Mouse (Mus musculus) lung, postnatal 25 days (tissue): Measurements from ENCODE around the gene Tmem199.
A peak's percentile ranks its signal among the peaks of the same experiment; 100 is the strongest.
"Not testable (repeated sequence)": the region's sequence is repeated elsewhere in the genome, so short reads cannot be mapped to it uniquely, and the experiment has no call there.

Experiments
- DNase-seq: peaks from one replicate; pipeline ENCODE4 v3.0.0; 2022; ENCODE audit warnings: low spot score

Tmem199 gene

GRCm38 (mm10) chr11:78512025-78512957 lies at the start of gene Tmem199, which contains the start of gene Poldip2:
Gene Tmem199 (minus strand): TSS chr11:78512172.
Gene Poldip2 (plus strand): TSS chr11:78512193.
- peak; percentile 92 for DNase-seq

DNA sequence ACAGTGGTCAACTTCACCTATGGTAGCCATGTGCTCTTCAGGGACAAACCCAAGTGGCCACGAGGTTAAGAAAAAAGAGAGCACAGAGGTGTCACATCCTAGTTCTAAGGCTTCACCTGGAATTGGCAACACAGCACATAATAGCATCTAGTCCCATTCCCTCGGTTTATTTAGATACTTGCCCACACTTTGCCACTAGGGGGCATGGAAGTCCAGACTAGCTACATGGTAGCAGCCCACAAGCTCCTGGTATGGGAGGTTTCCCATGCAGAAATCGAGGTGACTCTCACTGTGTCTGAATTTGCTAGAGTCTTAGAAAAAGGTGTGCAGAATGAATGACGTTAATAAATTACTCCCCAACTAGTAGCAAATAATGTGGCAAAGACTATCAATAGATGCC lies 48.5 kb upstream of the Tmem199 start:
- DNase-seq = peak; percentile 84

GRCm38 (mm10) chr11:78557241-78557640 lies 45.3 kb upstream of the Tmem199 start:
- no peak for DNase-seq

GRCm38 (mm10) chr11:78556070-78556469 lies 44.1 kb upstream of the Tmem199 start:
- no peak for DNase-seq

GRCm38 (mm10) chr11:78555623-78556022 lies 43.7 kb upstream of the Tmem199 start:
- no peak for DNase-seq

DNA sequence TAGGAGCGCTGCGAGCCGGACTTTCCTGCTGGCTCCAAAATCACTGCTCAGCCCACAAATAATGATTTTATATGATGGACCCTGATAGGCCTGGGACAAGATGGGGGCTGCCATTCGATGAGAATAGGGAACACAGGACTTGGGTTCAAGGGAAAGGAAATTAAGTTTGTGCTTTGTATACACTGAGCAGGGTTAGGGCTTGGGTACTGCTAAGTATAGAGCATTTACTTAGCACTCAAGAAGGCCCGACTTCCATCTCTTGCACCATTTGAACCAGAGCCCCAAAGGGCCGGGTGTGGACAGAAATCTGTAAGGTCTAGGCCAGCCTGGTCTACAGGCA lies 39.1 kb upstream of the Tmem199 start:
- DNase-seq = no peak

- peak; percentile 97 for DNase-seq
Measured at GRCm38 (mm10) chr11:78550168-78551058, 38.4 kb upstream of the Tmem199 start, which contains the start of gene Tmem97. Gene Tmem97 (minus strand): TSS chr11:78550777.

- DNase-seq = no peak
Measured at GRCm38 (mm10) chr11:78549491-78549987, 37.6 kb upstream of the Tmem199 start.

GRCm38 (mm10) chr11:78547718-78548460 lies 35.9 kb upstream of the Tmem199 start:
- no peak for DNase-seq

DNA sequence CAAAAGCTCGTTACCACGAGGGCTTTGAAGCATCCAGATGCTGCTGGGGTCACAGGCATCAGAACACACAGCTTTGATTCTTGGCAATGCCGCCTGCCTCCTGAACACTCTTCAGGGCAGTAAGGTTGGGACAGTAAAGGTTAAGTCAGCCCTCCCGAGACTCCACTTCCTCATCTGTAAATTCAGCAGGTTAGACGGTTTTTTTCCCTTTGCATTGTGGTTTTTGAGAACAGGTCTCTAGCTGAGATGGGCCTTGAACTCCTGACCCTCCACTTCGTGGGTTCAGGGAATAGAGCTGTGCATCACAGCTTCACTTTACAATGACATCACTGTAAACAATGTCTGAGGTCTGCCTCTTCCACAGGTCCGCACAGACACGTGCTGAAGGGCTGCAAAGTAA lies 33.2 kb upstream of the Tmem199 start:
- DNase-seq = no peak

- DNase-seq = no peak
Measured at GRCm38 (mm10) chr11:78544449-78545111, 32.6 kb upstream of the Tmem199 start.

- DNase-seq = peak; percentile 60
Measured at GRCm38 (mm10) chr11:78540358-78540757, 28.4 kb upstream of the Tmem199 start.

DNA sequence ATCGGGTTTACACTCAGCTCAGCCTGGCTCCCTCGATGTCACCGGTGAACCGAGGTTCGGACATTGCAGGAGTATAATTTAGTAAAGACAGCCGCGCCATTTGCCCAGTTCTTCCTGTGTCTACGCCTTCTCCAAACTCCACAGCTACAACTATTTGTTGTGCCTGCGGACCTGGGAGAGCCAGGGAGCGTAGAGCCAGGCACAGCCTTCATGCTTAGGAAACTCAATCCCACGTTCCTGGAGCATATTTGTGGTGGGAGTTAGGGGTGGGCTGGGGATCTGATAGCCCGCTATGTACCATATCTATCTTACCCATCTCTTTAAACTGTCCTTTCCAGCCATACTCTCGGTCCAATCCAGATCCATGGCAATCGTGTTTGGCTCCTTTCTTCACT lies 24.7 kb upstream of the Tmem199 start:
- DNase-seq = no peak

DNA sequence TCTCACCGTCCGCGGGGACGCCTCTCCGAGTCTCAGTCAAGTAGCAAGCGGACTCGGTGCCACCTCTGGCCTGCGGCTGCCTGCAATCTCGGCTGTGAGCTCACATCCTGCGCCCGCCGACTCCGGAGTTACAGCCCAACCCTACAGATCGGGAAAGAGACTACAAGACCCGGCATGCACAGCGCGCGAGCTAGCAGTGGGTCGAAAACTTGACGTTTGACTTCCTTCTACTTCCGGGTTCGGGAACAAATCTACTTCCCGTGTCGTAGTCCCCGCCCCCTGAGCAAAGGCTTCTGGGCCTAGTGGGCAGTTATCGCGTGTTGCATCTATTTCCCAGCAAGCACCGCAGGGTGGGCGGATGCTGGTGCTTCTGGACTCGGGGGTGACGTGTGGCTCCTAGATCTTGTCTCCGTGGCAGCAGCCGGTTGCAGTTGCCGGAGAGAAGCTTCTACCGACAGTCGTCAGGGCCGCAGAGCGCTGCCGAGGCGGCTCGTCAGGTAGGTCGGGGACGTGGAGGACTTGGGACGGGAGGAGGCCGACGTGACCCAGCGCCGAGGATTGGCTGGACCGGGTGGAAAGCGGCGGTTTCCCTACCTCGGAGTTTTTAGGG lies 24.2 kb upstream of the Tmem199 start, which contains the start of the genes Tnfaip1 and Ift20:
Gene Tnfaip1 (minus strand): TSS at position 253 of the 610 bp plus-strand sequence.
Gene Ift20 (plus strand): TSS at position 282 of the 610 bp plus-strand sequence.
- DNase-seq = peak; percentile 100

DNA sequence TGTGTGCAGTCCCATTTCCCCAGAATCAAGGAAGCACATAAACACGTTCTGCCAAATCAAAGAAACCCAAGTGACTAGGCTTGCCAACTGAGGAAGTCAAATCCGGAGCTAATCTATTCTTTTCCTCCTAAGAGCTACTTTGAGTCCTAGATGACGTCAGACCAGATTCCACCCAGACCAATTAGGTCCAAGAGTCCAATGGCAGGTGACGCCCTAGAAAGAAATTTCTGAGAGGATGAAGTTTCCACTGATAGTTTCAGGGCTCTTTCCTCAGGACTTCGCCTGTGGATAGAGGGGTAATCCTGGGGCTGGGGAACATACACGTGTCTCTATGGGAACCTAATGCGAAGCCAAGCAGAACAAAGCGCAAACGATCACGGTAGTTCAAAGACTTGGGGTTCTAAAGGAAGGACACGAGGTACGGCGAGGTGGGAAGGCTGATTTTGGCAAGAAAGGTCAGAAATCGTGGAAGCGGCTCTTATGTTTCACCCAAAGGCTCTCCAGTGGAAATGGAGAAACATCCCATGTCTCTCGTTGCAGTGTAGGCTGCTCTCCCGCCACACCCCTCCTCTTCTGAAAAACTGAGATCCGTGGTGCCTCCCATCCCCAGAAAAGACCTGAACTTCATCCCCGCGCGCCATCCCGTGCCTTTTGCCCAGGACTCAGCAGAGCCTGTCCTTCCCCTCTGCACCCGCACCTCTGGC lies 23.6 kb upstream of the Tmem199 start:
- peak; percentile 84 for DNase-seq

- DNase-seq = no peak
Measured at GRCm38 (mm10) chr11:78534516-78534915, 22.5 kb upstream of the Tmem199 start.

DNA sequence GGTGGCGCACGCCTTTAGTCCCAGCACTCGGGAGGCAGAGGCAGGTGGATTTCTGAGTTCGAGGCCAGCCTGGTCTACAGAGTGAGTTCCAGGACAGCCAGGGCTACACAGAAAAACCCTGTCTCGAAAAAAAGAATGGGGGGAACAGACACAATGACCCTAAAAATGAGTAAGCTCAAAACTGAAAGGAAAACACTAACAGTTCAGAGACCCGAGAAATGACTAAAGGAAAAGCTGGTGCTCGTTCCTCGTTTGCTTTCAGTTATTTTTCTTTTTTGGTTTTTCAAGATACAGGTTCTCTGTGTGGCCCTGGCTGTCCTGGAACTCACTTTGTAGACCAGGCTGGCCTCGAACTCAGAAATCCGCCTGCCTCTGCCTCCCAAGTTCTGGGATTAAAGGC lies 19.5 kb upstream of the Tmem199 start:
- DNase-seq = not testable (repeated sequence)

- peak; percentile 43 for DNase-seq
Measured at GRCm38 (mm10) chr11:78531046-78531445, 19.1 kb upstream of the Tmem199 start.

DNA sequence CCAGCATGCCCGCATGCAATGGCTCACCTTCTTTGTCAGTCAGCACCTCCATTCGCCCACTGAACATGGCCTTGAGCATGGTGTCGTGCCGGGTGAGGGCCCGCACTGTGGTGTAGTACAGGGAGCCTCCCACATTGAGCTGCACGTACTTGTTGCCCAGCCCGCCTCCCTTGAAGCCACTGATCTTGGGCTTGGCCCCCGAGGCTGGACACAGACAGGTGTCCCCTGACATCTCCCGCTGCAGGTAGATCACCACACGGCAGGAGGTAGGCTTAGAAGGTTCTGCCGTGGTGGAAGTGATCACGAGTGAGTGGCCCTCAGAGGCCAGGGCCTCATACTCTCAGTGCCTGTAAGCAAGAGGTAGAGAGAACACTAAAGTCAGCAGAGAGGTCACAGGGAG lies 18.0 kb upstream of the Tmem199 start:
- DNase-seq = no peak

DNA sequence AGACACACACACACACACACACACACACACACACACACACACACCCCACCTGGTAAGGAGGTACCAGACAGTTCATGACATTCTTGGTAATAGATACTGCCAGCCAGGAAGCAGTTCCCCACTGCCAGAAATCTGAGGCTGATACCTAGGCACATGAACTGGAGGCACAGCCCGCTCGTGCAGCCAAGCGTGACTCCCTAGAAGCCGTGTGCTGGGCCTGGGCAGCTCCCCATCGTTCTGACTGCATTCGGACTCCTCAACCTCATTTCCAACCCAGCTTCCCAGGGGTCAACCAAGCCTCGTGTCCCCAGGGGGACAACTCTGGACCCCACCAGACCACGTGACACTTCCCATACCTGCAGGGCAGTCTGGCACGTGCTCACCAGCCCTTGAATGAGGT lies 16.7 kb upstream of the Tmem199 start:
- DNase-seq = no peak
